Mouse (Mus musculus): ENCODE data around the gene Btbd3. TPM values are rescaled to one million over a fixed set of nuclear protein-coding genes. Genes with fewer than 3 reads are reported as not detected.

Gene Btbd3
- total RNA-seq, 2 experiments from 2014 or later, result 27.7 to 28.5 TPM

DNA sequence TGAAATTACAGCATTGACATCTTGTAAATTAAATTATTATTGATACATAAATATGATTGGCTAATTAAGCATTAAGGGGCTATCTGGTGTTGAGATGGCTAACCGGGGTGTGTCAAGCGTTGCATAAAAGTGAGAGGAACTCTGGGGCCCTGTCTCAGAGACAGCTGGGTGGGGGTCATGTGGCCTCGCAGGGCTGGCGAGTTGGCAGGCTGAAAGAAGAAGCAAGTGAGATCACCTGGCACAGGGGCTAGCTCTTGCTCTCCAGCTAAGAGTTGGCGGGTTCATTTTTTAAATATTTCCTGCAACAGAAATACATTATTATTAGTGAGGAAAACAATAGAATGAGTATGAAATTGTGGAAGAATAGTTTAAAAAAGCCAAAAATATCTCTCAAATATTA is 118.2 kb downstream of the Btbd3 start:
- DNase-seq (ENCODE audit: low spot score in 2 of 2), result no peak

DNA sequence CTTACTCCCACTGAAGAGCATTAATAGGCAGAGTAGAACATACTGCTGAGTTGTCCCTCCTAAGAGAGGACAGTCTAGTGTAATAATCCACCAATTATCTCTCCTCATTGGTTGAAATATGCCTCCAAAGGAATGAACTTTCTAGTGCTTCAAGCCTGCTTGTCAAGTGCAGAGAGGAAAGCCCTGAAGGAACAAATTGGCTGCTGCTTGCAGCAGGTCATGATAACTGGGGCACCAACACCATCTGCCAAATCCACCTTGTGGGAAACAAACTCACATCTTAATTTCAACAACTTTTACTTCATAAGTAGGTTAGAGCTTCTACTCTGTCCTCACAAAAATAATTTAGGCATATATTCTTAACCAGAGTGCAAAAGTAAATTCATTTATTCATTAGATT is 122.5 kb downstream of the Btbd3 start:
- no peak for DNase-seq (ENCODE audit: low spot score in 2 of 2)

DNA sequence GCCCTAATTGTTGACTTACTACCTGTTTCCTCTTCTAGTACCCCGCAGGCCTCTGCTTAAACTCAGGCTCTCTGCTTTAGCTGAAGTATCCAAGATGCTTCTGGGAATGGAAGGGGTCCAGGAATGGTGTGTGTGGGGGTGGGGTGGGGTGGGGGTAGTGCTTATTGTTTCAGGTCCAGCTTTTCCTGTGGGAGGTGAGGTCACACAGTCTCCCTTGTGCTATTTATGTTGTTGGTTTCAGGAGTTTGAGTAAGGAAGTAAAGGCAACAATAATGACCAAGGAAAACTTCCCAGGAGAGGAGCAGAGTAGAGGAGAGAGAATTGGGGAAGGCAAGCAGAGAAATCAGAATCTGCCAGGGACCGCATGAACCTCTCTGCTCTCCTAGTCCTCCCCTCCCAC is 128.4 kb downstream of the Btbd3 start:
- no peak for DNase-seq (ENCODE audit: low spot score in 2 of 2)

DNA sequence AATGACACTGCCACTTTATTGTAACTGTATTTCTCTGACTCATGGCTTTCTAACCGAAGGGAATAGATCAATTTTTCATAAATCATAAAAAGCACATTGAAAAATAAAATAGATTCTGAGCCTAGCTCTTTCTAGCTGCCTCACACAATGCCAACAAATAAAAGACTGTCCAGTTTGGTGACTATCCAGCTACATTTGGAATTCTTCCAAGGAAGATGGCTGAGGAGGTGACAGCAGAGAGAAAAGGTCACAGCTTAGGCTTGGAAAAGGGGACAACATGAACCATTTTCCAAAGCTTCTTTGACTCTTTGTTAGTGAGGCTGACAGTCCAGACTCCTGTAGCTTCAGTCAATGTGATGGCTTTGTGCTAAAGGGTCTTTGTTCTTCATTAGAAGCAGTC is 132.2 kb downstream of the Btbd3 start:
- DNase-seq (ENCODE audit: low spot score in 2 of 2), result no peak

DNA sequence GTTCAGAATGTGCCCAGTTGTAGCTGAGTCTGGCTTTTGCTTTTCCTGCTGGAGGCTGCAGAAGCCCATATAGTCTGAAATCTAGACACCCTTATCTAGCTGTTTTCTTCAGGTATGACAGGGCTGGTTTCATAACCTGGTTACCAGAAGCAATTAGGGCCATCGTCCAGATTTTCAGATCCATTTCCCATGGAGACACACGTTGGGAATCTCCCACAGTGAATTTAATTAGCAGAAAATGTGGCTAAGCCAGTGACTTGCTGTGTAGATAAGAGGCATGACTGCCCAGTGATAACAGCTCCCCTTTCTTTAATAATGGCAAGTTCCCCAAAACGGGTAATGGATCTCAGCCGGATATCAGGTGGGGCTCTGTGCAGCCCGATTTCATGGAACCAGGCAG is 146.7 kb downstream of the Btbd3 start:
- DNase-seq (ENCODE audit: low spot score in 2 of 2), result no peak

DNA sequence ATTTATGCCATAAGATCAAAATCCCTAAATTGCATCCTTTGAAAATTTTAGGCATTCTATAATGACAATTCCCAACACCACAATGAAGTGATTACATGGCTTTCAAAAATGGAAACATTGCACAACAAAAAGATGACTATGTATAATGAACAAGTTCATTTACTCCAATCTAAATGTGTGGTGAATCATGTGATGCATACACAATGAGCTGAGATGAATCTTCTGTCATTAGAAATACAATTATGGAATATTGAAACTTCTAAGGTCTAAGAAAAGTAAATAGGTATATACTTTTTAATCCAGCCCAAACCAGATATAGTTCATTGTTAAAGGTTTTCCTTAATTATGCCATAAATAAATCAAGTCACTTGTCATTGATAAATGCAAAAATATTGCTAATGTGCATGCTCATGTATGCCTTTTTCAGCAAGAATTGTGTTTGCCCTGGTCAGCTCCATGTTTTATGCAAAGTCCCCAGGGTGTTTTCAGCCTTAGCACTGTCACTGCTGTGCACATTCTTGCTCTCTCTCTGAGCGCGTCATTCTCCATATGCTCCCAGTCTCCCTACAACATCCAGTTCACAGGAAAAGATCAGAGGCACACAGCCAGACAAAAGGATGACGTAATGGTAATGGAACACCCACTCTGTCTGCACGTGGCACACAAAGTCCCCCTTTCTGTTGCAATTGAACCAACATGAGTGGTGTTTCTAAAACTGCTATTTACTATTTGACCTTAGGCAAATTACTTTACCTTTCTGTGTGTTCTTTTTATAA is 149.6 kb downstream of the Btbd3 start:
- DNase-seq (ENCODE audit: low spot score in 2 of 2), result no peak

DNA sequence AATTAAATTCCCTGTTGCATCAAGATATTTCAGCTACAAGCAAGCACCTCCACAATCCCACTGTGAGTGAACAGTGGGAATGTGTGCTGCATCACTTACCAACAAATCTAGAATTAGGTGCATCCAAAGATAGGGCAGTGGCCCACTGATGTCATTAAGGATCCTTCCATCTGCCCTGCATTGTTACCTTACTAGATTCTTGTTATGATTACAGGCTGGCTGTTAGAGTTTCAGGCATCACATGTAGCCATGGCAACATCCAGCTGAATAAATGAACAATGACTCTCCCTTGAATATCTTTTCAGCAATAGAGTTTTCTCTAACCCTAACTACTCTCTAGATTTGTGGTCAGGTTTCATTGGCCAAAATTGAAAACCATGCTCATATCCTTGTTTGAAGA is 150.3 kb downstream of the Btbd3 start:
- no peak for DNase-seq (ENCODE audit: low spot score in 2 of 2)

DNA sequence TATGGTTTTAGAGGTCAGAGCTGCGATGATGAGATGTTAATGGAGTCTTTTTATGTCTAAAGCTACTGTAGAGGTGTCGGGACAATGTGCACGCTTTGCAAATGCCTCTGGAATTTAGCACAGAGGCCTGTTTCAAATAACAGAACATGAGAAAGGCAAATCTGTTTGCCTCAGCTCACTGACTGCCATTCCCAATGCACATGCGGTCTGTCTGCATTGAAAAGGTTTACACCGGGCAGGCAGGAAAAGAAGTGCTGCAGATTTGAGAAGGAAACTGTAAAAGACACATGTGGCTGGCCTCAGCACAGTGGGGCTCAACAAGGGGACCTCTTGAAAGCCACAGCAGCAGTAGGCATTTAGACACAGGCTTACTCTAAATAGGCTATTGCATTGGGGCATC is 156.2 kb downstream of the Btbd3 start:
- no peak for DNase-seq (ENCODE audit: low spot score in 2 of 2)

DNA sequence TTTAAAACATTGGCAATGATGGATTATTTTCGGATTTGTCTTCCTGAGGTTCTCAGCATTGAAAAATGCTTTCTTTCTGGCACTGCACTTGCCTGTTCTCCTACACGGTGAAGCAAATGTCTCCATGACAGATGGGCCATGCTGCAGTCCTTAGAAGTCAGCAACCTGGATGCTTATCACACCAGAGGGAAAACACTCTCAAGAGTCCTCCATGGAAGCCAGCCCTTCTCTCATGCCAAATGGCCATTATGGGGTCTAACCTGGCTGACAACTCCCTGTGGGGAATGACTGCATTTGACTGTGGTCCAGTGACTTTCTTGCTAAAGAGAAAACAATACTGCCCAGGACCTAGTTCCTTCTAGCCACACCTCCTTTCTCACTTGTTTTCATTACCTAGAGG is 166.0 kb downstream of the Btbd3 start:
- DNase-seq (ENCODE audit: low spot score in 2 of 2), result no peak

DNA sequence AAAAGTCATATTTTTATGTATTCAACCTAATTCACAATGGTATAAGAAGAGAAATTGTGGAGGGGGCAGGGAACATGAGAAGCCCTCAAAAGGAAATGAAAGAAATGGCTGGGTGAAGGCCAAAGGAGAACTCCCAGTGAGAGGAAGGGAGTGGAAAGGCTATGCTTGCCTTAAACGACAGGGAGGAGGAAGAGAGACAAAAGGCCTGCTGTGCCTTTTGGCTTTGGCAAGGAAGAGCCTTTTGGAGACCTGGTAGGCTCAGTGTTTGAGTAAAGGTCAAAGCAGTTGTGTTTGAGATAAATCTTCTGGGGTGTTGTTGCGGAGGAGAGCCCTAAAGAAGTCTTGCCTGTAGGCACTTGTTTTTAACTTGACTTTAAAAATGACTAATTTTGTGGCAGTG is 175.6 kb downstream of the Btbd3 start:
- DNase-seq (ENCODE audit: low spot score in 2 of 2), result no peak

DNA sequence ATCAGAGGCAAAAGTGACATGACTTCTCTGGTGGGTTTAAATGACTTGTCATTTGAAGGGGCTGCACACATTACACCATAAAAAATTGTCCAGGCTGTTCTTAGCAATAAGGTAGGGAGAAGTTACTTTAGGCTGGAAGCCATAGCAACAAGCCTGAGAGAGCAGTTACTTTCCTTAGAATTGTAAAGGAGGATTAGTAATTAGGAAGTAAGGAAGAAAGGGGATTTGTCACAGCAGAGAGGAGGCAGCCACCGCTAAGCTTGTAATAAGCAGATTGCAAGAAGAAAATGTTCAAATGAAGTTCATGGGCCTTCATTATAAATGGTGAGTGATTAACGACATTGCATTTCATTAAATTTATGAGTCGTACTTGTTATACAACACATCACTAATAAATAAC is 190.1 kb downstream of the Btbd3 start:
- DNase-seq (ENCODE audit: low spot score in 2 of 2), result no peak

DNA sequence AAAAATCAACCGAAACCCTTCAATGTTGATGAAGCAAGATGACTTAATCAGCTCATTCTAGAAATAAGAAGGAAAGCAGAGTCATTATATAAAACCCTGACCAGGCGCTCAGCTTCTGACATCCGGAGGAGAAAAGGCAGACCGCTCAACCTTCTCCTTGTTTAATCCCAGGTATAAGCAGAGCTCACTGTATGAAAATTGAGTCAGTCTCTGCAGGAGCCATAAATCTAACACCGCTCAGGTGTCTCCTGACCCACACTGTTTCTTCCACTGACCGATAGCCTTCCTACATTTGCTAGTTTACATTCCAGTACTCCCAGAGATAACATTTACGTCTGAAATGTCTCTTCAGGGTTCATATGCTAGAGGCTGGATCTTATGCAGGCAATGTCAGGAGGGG is 190.6 kb downstream of the Btbd3 start:
- no peak for DNase-seq (ENCODE audit: low spot score in 2 of 2)

DNA sequence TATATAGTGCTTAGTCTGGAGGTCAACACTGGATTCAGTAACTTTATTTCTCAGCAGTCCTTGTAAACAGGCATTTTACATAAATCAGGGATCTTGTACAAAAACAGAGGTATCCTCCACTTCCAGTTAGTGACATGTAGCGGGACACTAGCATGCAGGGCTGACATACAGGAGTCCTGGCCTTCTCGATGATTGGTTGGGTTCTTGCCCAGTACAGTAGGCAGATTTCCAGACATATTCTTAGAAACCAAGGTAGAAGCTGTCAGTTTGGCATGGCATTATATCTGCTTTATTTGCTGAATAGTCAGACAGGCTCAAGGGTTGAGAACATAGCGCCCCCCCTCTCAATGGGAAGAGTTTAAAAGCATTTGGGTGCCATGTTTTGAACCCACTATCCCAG is 191.3 kb downstream of the Btbd3 start:
- DNase-seq (ENCODE audit: low spot score in 2 of 2), result no peak

DNA sequence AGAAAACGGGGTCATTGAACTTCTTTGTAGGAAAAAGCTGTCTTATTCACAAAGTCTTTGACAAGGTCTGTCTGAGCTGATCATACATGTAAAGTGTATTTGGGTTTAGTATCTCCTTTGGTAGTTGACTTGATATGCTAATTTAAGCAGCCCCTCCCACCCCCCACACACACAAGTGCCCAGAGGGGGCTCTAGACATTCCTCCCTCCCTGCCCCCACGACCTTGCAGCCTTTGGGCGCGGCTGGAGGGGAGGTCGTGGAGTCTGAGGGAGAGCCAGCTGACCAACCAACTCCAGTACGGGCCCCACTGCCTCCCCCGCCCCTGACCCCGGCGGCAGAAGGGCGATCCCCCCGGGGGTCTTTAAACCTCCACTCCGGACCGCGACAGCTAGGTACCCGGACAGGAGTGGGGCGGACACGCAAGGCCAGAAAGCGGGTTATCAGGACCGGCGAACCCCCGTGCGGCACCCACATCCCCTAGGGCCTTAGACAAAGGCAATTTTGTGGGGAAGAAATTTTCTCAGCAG is 211.7 kb downstream of the Btbd3 start:
- DNase-seq (ENCODE audit: low spot score in 2 of 2), result no peak

DNA sequence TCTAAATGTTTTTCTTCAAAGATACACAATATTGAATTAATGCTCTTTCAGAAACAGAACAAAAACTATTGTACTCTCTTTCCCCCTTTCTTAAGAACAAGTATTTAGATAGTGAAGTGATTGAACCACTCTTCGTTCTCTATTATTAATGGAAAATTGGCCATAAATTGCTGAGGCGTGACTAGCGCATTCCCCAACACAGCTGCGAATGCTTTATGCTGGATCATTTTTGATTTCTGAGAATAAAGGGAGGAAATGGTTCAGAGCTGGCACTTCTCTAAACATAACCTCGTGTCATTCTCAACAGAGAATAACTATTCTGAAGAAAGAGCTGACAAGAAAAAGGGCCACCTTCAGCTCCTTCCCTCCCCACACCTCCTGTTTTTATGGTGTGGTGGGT is 217.0 kb downstream of the Btbd3 start:
- no peak for DNase-seq (ENCODE audit: low spot score in 2 of 2)

DNA sequence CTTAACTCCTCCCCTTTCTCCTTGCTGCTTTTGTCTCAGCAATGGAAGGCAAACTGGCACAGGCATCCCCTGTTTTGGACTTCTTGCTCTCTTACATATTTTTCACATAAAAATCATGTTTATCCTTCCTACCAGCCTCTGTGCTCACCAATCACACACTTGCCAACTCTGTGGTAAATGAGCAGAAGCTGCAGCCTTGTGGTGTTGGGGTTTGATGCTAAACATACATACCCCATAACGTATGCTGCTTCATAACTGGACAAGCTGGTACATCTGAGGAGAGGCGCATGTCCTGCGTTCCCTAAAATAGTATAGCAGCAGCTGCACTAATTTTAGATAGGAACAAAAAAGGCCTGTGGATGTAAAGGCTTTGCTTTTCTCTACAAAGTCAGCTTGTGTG is 220.1 kb downstream of the Btbd3 start:
- no peak for DNase-seq (ENCODE audit: low spot score in 2 of 2)

DNA sequence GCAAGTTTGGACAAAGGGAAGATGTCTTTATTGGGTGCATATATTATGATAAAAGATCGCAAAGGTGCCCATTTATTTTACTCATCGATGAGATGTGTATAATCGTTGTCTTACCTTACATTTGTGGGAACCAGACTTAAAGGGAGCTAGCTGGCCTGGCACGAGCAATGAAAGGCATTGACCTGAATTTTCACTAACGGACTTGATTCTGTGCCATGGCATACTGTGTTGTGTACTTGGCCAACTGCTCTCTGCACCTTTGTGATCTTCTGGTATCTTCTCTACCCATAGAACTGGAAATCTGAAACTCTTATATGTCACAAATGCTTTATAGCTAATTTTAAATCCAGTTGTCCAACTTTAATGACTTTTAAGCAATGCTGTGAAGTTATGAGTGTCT is 220.9 kb downstream of the Btbd3 start:
- no peak for DNase-seq (ENCODE audit: low spot score in 2 of 2)

DNA sequence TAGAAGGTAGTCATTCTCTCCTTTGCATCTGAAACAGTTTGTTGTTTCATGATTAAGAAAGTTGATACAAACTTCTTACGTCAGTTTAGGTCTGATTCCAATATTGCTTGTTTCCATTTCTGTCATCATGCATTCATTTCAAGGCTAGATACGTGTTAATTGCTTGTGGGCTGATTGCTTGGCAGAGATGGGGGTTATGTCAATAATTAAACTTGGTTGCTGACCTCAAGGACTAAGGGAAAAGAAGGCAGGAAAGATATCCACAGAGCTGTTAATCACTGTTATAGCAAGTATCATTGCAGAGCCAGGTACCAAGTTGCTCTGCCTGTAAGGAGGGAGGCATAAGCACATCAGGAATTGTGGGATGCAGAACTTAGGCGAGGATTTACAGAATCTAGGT is 226.2 kb downstream of the Btbd3 start:
- no peak for DNase-seq (ENCODE audit: low spot score in 2 of 2)

DNA sequence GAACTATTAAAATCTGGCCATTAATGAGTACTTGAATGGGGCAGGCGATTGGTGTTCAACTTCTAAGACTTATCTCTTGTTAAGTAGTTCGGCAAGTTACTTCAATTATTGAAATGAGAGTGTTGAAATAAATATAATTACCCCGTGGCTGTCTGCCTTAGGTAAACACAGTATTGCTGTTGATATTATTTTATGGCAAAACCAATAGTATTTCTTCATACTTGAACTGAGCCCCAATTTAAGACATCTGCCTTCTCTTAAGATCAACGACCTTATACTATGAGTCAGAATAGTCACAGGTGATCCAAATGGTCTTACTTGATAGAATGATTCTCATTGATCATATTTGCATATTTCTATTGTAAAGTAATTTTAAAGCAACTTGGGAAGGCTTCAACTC is 228.5 kb downstream of the Btbd3 start:
- DNase-seq (ENCODE audit: low spot score in 2 of 2), result no peak

DNA sequence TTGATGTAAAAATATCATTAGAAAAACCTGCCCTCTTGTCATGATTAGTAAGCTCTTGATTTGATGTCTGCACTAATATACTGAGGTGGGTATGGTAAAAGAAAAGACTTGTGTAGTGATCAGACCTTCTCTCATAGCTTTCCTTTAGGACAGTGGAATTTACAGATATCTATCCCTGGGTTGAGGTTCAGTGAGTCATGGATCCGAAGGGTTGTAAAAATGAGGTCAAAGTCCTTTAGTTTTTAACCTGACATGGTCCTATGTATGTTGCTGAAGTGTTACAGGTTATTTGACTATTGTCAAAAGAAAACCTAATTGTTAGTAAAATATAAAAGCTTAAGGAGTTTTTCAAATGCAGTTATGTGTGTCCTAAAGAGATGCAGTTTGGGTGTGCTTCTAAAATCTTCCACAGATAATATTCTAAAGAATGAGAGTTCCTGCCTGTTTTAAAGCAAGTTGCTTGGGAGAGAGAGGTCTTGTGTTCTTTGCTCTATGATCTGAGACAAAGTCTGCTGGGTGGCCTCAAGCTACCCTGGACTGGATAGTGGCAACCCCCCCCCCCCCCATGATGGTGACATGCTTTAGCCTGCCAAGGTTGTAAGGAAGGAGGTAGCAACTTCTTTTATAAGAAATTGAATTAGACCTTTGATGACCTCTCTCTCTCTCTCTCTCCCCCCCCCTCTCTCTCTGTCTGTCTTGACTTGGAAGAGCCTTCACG is 234.5 kb downstream of the Btbd3 start:
- DNase-seq (ENCODE audit: low spot score in 2 of 2), result no peak

DNA sequence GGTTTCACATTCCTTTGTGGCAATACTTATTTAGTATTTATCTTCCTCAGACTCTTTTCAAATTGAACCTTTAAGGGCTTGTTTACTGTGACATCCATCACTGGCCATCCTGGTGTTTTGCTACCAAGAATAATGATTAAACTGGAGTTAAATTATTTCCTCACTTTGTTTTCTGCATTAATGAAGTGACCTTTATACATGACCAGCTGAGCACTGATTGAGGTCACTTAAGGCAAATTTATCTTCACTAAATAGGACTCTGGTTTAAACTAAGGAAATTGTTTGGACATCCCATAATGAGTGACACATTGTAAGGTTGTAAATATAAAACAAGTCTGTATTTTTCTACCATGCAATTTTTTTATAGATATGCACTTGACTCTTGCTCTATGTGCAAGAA is 235.8 kb downstream of the Btbd3 start:
- DNase-seq (ENCODE audit: low spot score in 2 of 2), result no peak

DNA sequence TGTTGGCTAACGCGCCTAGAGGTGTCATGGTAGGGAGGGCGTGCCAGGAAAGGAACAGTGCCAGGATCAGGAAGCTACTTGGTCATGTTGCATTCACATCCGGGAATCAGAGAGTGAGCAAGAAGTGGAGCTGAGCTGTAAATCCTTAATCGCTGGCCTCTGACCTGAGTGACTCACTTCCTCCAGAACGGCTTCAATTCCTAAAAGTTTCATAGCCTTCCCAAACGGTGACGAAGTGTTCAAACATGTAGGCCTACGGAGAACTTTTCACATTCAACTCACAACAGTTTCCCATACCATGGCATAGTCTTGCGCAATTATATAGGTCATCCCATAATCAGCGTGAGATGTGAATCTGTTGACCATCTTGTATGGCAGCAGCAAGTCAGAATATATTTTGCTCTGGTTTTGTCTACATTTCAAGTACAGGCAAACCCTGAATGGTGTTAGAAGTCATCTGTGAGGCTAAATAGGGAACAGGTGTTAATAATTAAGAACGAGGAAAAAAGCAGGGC is 247.6 kb downstream of the Btbd3 start:
- no peak for DNase-seq (ENCODE audit: low spot score in 2 of 2)

DNA sequence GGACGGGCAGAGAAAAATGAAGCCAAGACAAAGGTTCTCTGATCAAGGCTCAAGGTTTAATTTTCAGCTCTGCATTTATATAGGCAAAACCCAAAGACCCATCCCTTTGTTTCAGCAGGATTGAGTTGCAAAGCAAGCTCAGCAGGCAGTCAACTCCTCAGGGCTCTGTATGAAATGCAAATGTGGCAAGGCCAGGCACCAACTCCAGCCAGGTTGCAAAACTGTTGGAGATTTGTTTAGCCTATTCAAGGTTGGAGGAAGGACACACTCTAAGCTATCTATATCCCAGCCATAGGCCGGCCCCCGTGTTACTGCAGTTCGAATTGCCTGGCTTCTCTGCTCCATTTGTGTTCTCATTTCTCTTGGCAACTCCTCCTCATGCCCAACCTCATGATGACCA is 259.2 kb downstream of the Btbd3 start:
- no peak for DNase-seq (ENCODE audit: low spot score in 2 of 2)

Data from adrenal gland, postnatal 4 days (tissue).